Mouse (Mus musculus) bone marrow, adult 2 months (tissue): ENCODE results near the gene Gm21973.

Experiments used
- CTCF ChIP-seq: fragments of 200-500 bp; IDR thresholded peaks from 2 replicates; pipeline ENCODE4 v1.5.1; 2011; ENCODE audit warnings: low read length, control low read depth; ENCODE audit not compliant: control insufficient read depth, insufficient read depth
- POLR2A ChIP-seq: fragments of 200-500 bp; IDR thresholded peaks from 2 replicates; pipeline ENCODE4 v1.6.1; 2011; ENCODE audit warnings: low read depth, mild to moderate bottlenecking, control low read depth, low read length, borderline replicate concordance; ENCODE audit not compliant: control insufficient read depth

GRCm38 (mm10) chr15:10298058-10298457, 27.1 kb upstream of the Gm21973 start:
- TF ChIP-seq POLR2A = no peak
- TF ChIP-seq CTCF = no peak
